Mouse (Mus musculus) midbrain, embryonic 12.5 days (tissue): Measurements from ENCODE around the gene Prox1. TPM values are rescaled to one million over a fixed set of nuclear protein-coding genes. Genes with fewer than 3 reads are reported as not detected.

Source experiments
- ATAC-seq: fragments of 200-750 bp; cut with Nextera tagmentation; 2 replicates; pipeline ENCODE4 v1.8.0; 2017; ENCODE audit warnings: low read depth, moderate TSS enrichment, moderate library complexity; ENCODE audit not compliant: low FRiP score
- H3K27ac ChIP-seq: fragments of 300-500 bp; sonication (generic); replicated peaks from 2 replicates; pipeline ENCODE4 v1.5.1; 2016; ENCODE audit warnings: mild to moderate bottlenecking
- H3K27me3 ChIP-seq: fragments of 300-500 bp; sonication (generic); 2 replicates; pipeline ENCODE4 v1.6.1; 2016; ENCODE audit warnings: mild to moderate bottlenecking
- H3K36me3 ChIP-seq: fragments of 300-500 bp; sonication (generic); 2 replicates; pipeline ENCODE4 v1.6.1; 2016
- H3K4me1 ChIP-seq: fragments of 300-500 bp; sonication (generic); 2 replicates; pipeline ENCODE4 v1.6.1; 2016
- H3K4me2 ChIP-seq: fragments of 300-500 bp; sonication (generic); replicated peaks from 2 replicates; pipeline ENCODE4 v1.6.1; 2016; ENCODE audit warnings: mild to moderate bottlenecking, moderate library complexity
- H3K4me3 ChIP-seq: fragments of 300-500 bp; sonication (generic); 2 replicates; pipeline ENCODE4 v1.5.1; 2016; ENCODE audit warnings: mild to moderate bottlenecking
- H3K9ac ChIP-seq: fragments of 300-500 bp; sonication (generic); replicated peaks from 2 replicates; pipeline ENCODE4 v1.6.1; 2016; ENCODE audit warnings: mild to moderate bottlenecking, moderate library complexity
- H3K9me3 ChIP-seq: fragments of 300-500 bp; sonication (generic); 2 replicates; pipeline ENCODE4 v1.6.1; 2016; ENCODE audit warnings: mild to moderate bottlenecking
- WGBS: fragments of 180-500 bp; shearing (Covaris S2); methylation state at CpG from one replicate; pipeline ENCODE4 v1.1.7; 2016; 5-methylcytosine and 5-hydroxymethylcytosine counted together
- polyA plus RNA-seq: library from polyadenylated mRNA; unstranded; fragments of >200 nt; fragmentation: Nextera tagmentation; extraction: Ambion mirVana; gene quantifications from 2 replicates; pipeline ENCODE4 v1.2.1, GENCODE M21; 2016

The Prox1 gene
- polyA plus RNA-seq, 1 experiment from 2014 or later: 10.5 TPM

- no peak for ATAC-seq
- Histone ChIP-seq H3K36me3 (no peaks in the 10 kb centered on the region), H3K27ac (no peak overlapping the region), H3K4me1 (no peaks in the 10 kb centered on the region), H3K4me3 (no peak overlapping the region), H3K4me2 (no peak overlapping the region), H3K9ac (no peak overlapping the region), H3K9me3 (peaks cover 9% of the 10 kb centered on the region), H3K27me3 (no peaks in the 10 kb centered on the region)
- 67% methylated on average over 6 of the region's 6 CpGs for WGBS
Measured at GRCm38 (mm10) chr1:190111741-190112140, 58.8 kb downstream of the Prox1 start.

- Histone ChIP-seq H3K27ac (no peak overlapping the region), H3K4me1 (no peaks in the 10 kb centered on the region), H3K9ac (no peak overlapping the region), H3K27me3 (no peaks in the 10 kb centered on the region), H3K4me3 (no peak overlapping the region), H3K9me3 (peaks cover 9% of the 10 kb centered on the region), H3K4me2 (no peak overlapping the region), H3K36me3 (no peaks in the 10 kb centered on the region)
- 94% methylated on average over 1 of the region's 1 CpGs for WGBS
- ATAC-seq: no peak
Measured at GRCm38 (mm10) chr1:190107587-190107986, 62.9 kb downstream of the Prox1 start.

GRCm38 (mm10) chr1:190106674-190107420 lies 63.7 kb downstream of the Prox1 start:
- no peaks in the 10 kb centered on the region for H3K36me3 ChIP-seq
- 75% methylated on average over 16 of the region's 16 CpGs for WGBS
- H3K4me2 ChIP-seq: no peak overlapping the region
- no peak overlapping the region for H3K9ac ChIP-seq
- no peaks in the 10 kb centered on the region for H3K4me1 ChIP-seq
- H3K4me3 ChIP-seq: no peak overlapping the region
- no peaks in the 10 kb centered on the region for H3K27me3 ChIP-seq
- H3K9me3 ChIP-seq: peaks cover 9% of the 10 kb centered on the region
- no peak for ATAC-seq
- H3K27ac ChIP-seq: no peak overlapping the region

DNA sequence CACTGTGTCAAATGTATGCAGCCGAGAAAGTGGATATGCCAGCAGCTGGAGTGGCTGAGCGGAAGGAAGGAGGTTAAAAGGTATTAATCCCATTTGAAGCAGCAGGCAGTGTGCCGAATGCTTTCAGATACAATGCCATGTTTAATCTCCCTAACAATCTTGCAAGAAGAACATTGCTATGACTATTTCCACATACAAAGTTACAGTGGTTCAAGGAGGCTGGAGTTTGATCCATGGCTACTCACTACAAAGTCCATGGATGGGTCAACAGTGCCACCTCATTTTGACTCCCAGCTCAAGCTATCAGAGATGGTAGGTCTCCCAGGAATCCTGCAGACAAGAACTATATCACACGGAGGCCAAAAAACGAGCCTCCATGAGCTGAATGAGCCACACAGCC lies 64.5 kb downstream of the Prox1 start:
- WGBS: 57% methylated on average over 5 of the region's 5 CpGs
- no peak overlapping the region for H3K4me2 ChIP-seq
- peaks cover 9% of the 10 kb centered on the region for H3K9me3 ChIP-seq

DNA sequence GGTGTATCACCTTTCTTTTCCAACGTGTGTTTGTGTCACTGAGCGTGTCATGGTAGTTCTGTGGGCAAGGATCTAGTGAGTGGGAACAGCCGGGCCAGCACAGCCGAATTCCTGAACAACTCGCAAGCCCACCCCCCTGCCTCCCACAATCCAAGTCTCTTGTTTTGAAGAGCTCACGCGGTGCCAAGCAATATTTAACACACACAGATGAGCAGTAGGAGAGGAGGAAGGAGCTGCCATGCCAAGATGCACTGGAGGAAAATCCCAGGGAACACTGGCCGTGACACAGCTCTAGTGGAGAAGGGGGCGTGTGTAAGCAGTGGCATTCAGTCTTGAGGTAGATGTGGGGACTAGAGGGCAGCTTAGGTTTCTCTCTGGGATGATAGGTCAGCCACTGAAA lies 77.2 kb downstream of the Prox1 start:
- ATAC-seq: no peak
- Histone ChIP-seq H3K27ac (no peak overlapping the region), H3K9ac (no peak overlapping the region), H3K9me3 (no peaks in the 10 kb centered on the region), H3K36me3 (no peaks in the 10 kb centered on the region), H3K4me3 (no peak overlapping the region), H3K4me2 (no peak overlapping the region), H3K27me3 (0 out of 2 replicates have a peak, but pooled peaks cover 2% of the 10 kb centered on the region), H3K4me1 (no peaks in the 10 kb centered on the region)
- WGBS: 87% methylated on average over 9 of the region's 9 CpGs

More for the DNA sequence above, 64.5 kb downstream of the Prox1 start:
- ATAC-seq: no peak
- H3K9ac ChIP-seq: no peak overlapping the region
- H3K4me3 ChIP-seq: no peak overlapping the region
- H3K36me3 ChIP-seq: no peaks in the 10 kb centered on the region
- no peaks in the 10 kb centered on the region for H3K4me1 ChIP-seq
- H3K27me3 ChIP-seq: no peaks in the 10 kb centered on the region
- H3K27ac ChIP-seq: no peak overlapping the region

DNA sequence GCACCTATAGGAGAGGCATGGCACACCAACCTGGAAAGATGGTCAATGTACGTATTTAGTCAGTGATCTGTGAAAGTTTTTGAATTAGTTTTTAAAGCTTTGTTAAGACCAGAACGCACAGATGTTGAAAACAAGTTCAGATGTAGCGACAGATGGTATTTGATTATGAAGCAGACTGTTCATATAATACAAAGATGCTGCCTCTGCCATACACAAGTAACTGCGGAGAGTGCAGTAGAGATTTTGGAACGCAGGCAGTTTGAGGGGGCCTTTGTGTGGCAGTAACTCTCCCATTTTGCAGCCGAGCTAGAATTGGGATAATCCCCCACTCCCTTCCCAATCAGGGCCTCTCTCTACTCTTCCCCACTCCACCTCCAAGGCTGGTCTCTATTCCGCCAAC lies 78.4 kb downstream of the Prox1 start:
- Histone ChIP-seq H3K36me3 (no peaks in the 10 kb centered on the region), H3K27me3 (0 out of 2 replicates have a peak, but pooled peaks cover 2% of the 10 kb centered on the region), H3K9me3 (no peaks in the 10 kb centered on the region), H3K4me2 (no peak overlapping the region), H3K4me3 (no peak overlapping the region), H3K4me1 (no peaks in the 10 kb centered on the region), H3K27ac (no peak overlapping the region), H3K9ac (no peak overlapping the region)
- WGBS: 82% methylated on average over 7 of the region's 7 CpGs
- ATAC-seq: no peak

- 0 out of 2 replicates have a peak, but pooled peaks cover 2% of the 10 kb centered on the region for H3K27me3 ChIP-seq
- H3K9ac ChIP-seq: no peak overlapping the region
- no peaks in the 10 kb centered on the region for H3K36me3 ChIP-seq
- no peak overlapping the region for H3K27ac ChIP-seq
- H3K9me3 ChIP-seq: no peaks in the 10 kb centered on the region
- H3K4me1 ChIP-seq: no peaks in the 10 kb centered on the region
- WGBS: 67% methylated on average over 2 of the region's 2 CpGs
- no peak overlapping the region for H3K4me3 ChIP-seq
- no peak for ATAC-seq
- H3K4me2 ChIP-seq: no peak overlapping the region
Measured at GRCm38 (mm10) chr1:190088929-190089328, 81.6 kb downstream of the Prox1 start.

GRCm38 (mm10) chr1:190085703-190086102 lies 84.8 kb downstream of the Prox1 start:
- 94% methylated on average over 7 of the region's 7 CpGs for WGBS
- H3K4me3 ChIP-seq: no peak overlapping the region
- no peaks in the 10 kb centered on the region for H3K9me3 ChIP-seq
- H3K4me2 ChIP-seq: no peak overlapping the region
- H3K36me3 ChIP-seq: no peaks in the 10 kb centered on the region
- H3K27ac ChIP-seq: no peak overlapping the region
- no peak for ATAC-seq
- H3K4me1 ChIP-seq: no peaks in the 10 kb centered on the region
- H3K27me3 ChIP-seq: 0 out of 2 replicates have a peak, but pooled peaks cover 2% of the 10 kb centered on the region
- H3K9ac ChIP-seq: no peak overlapping the region

GRCm38 (mm10) chr1:190079643-190080275 lies 90.8 kb downstream of the Prox1 start:
- WGBS: 92% methylated on average over 9 of the region's 10 CpGs
- H3K27ac ChIP-seq: no peak overlapping the region
- no peak overlapping the region for H3K9ac ChIP-seq
- H3K27me3 ChIP-seq: no peaks in the 10 kb centered on the region
- no peaks in the 10 kb centered on the region for H3K9me3 ChIP-seq
- no peak for ATAC-seq
- H3K4me1 ChIP-seq: no peaks in the 10 kb centered on the region
- no peak overlapping the region for H3K4me3 ChIP-seq
- no peak overlapping the region for H3K4me2 ChIP-seq
- H3K36me3 ChIP-seq: no peaks in the 10 kb centered on the region

DNA sequence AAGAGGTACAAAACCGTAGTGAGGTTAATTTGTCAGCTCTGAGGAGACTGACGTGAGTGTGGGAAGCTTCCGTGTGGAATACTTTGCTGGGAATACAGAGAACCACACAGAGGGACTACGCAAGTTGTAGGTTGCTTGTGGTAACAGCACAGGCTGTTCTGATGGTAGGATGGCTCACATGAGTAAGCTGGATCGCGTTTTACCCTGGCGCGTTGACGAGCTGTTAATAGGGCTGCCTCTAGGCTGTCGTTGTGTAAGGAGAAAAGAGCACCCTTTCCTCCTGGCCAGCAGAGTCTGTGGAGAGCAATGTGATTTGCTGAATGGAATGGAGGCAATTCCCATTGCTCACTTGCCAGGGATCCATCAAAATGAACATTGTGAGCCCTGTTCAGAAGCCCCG lies 93.9 kb downstream of the Prox1 start:
- no peak for ATAC-seq
- 86% methylated on average over 11 of the region's 11 CpGs for WGBS
- Histone ChIP-seq H3K36me3 (no peaks in the 10 kb centered on the region), H3K27ac (no peak overlapping the region), H3K27me3 (0 out of 2 replicates have a peak, but pooled peaks cover 5% of the 10 kb centered on the region), H3K4me1 (no peaks in the 10 kb centered on the region), H3K4me2 (no peak overlapping the region), H3K9me3 (no peaks in the 10 kb centered on the region), H3K9ac (no peak overlapping the region), H3K4me3 (no peak overlapping the region)
